Mouse (Mus musculus) spleen, postnatal 4 days (tissue): ENCODE measurements around the gene Pspc1.

Experiments used
- DNase-seq, 2 experiments: peaks; one replicate each; pipeline ENCODE4 v3.0.0; 2022; ENCODE audit warnings: low spot score in 2 of 2

Pspc1 gene

GRCm38 (mm10) chr14:56697836-56698235 is 80.3 kb downstream of the Pspc1 start:
- DNase-seq: no peak

- no peak for DNase-seq
Observed at GRCm38 (mm10) chr14:56695495-56695894, 82.6 kb downstream of the Pspc1 start.

- no peak for DNase-seq
Observed at GRCm38 (mm10) chr14:56689766-56690165, 88.3 kb downstream of the Pspc1 start.

GRCm38 (mm10) chr14:56689116-56689515 is 89.0 kb downstream of the Pspc1 start:
- DNase-seq: no peak

GRCm38 (mm10) chr14:56685426-56685825 is 92.7 kb downstream of the Pspc1 start:
- DNase-seq: no peak
